Mouse (Mus musculus) E14TG2a.4 (cell line): Measurements from ENCODE around the gene Vamp3.

Experiments
- H3K27me3 ChIP-seq: 2 replicates; pipeline ENCODE4 v1.6.1; 2014; ENCODE audit warnings: low read length, control low read depth; ENCODE audit not compliant: insufficient read depth
- H3K36me3 ChIP-seq: 2 replicates; pipeline ENCODE4 v1.6.1; 2014; ENCODE audit warnings: low read length, control low read depth; ENCODE audit not compliant: insufficient read depth
- H3K4me1 ChIP-seq: replicated peaks from 2 replicates; pipeline ENCODE4 v1.6.1; 2014; ENCODE audit warnings: low read depth, low read length, control low read depth
- H3K4me3 ChIP-seq: replicated peaks from 2 replicates; pipeline ENCODE4 v1.5.1; 2014; ENCODE audit warnings: mild to moderate bottlenecking, low read length
- H3K9me3 ChIP-seq: 2 replicates; pipeline ENCODE4 v1.6.1; 2014; ENCODE audit warnings: low read length, control low read depth
- CTCF ChIP-seq: conservative IDR thresholded peaks from 2 replicates; pipeline ENCODE4 v1.5.1; 2014; ENCODE audit warnings: low read length
- NANOG ChIP-seq: IDR thresholded peaks from 2 replicates; pipeline ENCODE4 v1.6.1; 2014; ENCODE audit warnings: borderline replicate concordance, low read length, mixed read lengths
- POU5F1 ChIP-seq: IDR thresholded peaks from 2 replicates; pipeline ENCODE4 v1.6.1; 2014; ENCODE audit warnings: low read length, borderline replicate concordance

Gene Vamp3

GRCm38 (mm10) chr4:151001397-151001796, 56.4 kb downstream of the Vamp3 start:
- Histone ChIP-seq H3K9me3 (no peaks in the 10 kb centered on the region), H3K4me3 (no peak overlapping the region), H3K27me3 (peaks cover 3% of the 10 kb centered on the region; the same call in 1 of the 2 replicates), H3K36me3 (0 out of 2 replicates have a peak, but pooled peaks cover 7% of the 10 kb centered on the region), H3K4me1 (peaks cover 18% of the 10 kb centered on the region)
- TF ChIP-seq CTCF, result no peak
- TF ChIP-seq POU5F1, result no peak
- TF ChIP-seq NANOG, result no peak

- peaks cover 3% of the 10 kb centered on the region; the same call in 1 of the 2 replicates for H3K27me3 ChIP-seq
- H3K9me3 ChIP-seq, result no peaks in the 10 kb centered on the region
- H3K4me1 ChIP-seq, result peaks cover 26% of the 10 kb centered on the region
- H3K4me3 ChIP-seq, result no peak overlapping the region
- TF ChIP-seq NANOG, result no peak
- no peak for TF ChIP-seq CTCF
- no peak for TF ChIP-seq POU5F1
- no peaks in the 10 kb centered on the region for H3K36me3 ChIP-seq
Observed at GRCm38 (mm10) chr4:150998626-150999025, 59.1 kb downstream of the Vamp3 start.
